Mouse (Mus musculus): ENCODE measurements around the gene Cers6.

DNA sequence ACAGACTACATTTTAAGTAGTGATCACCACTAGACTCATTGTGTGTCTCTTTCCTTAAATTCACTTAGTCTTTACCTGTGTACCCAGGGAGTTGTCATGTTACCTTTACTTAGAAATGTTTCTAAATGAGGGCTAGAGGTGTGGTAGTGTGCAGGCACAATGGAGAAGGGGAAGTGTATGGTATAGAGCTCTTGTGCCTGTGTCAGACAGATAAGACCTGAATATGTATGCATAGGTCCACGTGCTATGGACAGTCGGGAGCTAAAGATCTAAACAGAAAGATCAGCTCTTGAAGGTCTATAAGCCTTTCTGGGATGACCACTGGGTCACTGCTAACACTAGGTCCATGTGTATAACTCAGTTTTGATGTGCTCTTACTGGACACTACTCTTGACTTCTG lies 87.9 kb downstream of the Cers6 start:
- TF ChIP-seq CTCF (IDR thresholded peaks at IDR 0.05; ENCODE audit: low read depth, low read length) (no peak), POLR2A (IDR thresholded peaks at IDR 0.05; ENCODE audit: extremely low read depth, insufficient read depth, low read length) (no peak)

All from liver, adult 2 months (tissue).